Mouse (Mus musculus): ENCODE results near the gene Atxn10. TPM values are rescaled to one million over a fixed set of nuclear protein-coding genes. Genes with fewer than 3 reads are reported as not detected.

Atxn10 gene
- 100 to 1,000 TPM; 127 to 275 TPM for polyA plus RNA-seq (2012; fragmentation: generic; extraction: Trizol)

GRCm38 (mm10) chr15:85335671-85336300 lies at the start of gene Atxn10:
Atxn10 (plus strand) TSS chr15:85336245.

GRCm38 (mm10) chr15:85503127-85503526 lies 167.1 kb downstream of the Atxn10 start, which contains the start of gene 7530416G11Rik:
7530416G11Rik (minus strand) TSS chr15:85503227.

Other genes starting within 250 kb of the Atxn10 start
- not detected for gene Smc1b, start 204.3 kb upstream of the Atxn10 start, polyA plus RNA-seq (2012; fragmentation: generic; extraction: Trizol)
- gene Ribc2, start 204.2 kb upstream of the Atxn10 start, polyA plus RNA-seq (2012; fragmentation: generic; extraction: Trizol): not detected
- gene Fbln1, start 130.3 kb upstream of the Atxn10 start, polyA plus RNA-seq (2012; fragmentation: generic; extraction: Trizol): under 1 TPM in 1 of 2 experiments, not detected in 1; 0.01 TPM
- not detected for gene 7530416G11Rik, start 167.0 kb downstream of the Atxn10 start, polyA plus RNA-seq (2012; fragmentation: generic; extraction: Trizol)
- gene Wnt7b, start 246.2 kb downstream of the Atxn10 start, polyA plus RNA-seq (2012; fragmentation: generic; extraction: Trizol): under 1 TPM; 0.02 to 0.17 TPM

Data from C3H10T1/2 (cell line).